Mouse (Mus musculus): ENCODE data around the gene Chek2. TPM values are rescaled to one million over a fixed set of nuclear protein-coding genes. Genes with fewer than 3 reads are reported as not detected.
A peak's percentile ranks its signal among the peaks of the same experiment; 100 is the strongest.
"Not testable (repeated sequence)": the region's sequence is repeated elsewhere in the genome, so short reads cannot be mapped to it uniquely, and the experiment has no call there.

Chek2 gene
- total RNA-seq, 2 experiments from 2014 or later = 5.7 to 7.0 TPM

- DNase-seq = no peak
- intact Hi-C loops (cut with DNase I) = loop anchor here (2.0 to 5.0 kb wide), 5 partner anchors 57 to 503 kb away; partner anchors contain the start of gene Pus1
Observed at GRCm38 (mm10) chr5:110839038-110839677, 621 bp upstream of the Chek2 start.

- intact Hi-C loops (cut with DNase I) = no loop called here
- peak in 1 of 2 experiments; percentile 60 for DNase-seq
Observed at GRCm38 (mm10) chr5:110840465-110840864, 686 bp downstream of the Chek2 start.

- intact Hi-C loops (cut with DNase I) = no loop called here
Observed at GRCm38 (mm10) chr5:110841046-110841862, 1.5 kb downstream of the Chek2 start.

GRCm38 (mm10) chr5:110852990-110853389 lies 13.2 kb downstream of the Chek2 start:
- intact Hi-C loops (cut with DNase I) = no loop called here

More at GRCm38 (mm10) chr5:110841046-110841862, 1.5 kb downstream of the Chek2 start:
- DNase-seq = no peak

GRCm38 (mm10) chr5:110857091-110857490 lies 17.3 kb downstream of the Chek2 start:
- peak in 1 of 2 experiments; percentile 57 for DNase-seq
- intact Hi-C loops (cut with DNase I) = loop anchor here (1.0 kb wide), 1 partner anchor 22 kb away; the partner anchor contains the start of gene Ttc28

More at GRCm38 (mm10) chr5:110852990-110853389, 13.2 kb downstream of the Chek2 start:
- DNase-seq = no peak

- peak; percentile 81 for DNase-seq
- intact Hi-C loops (cut with DNase I) = no loop called here
Observed at GRCm38 (mm10) chr5:110859013-110859650, 19.4 kb downstream of the Chek2 start.

- DNase-seq = no peak
- intact Hi-C loops (cut with DNase I) = no loop called here
Observed at GRCm38 (mm10) chr5:110860445-110860844, 20.7 kb downstream of the Chek2 start.

- DNase-seq = no peak
- intact Hi-C loops (cut with DNase I) = no loop called here
Observed at GRCm38 (mm10) chr5:110868460-110868859, 28.7 kb downstream of the Chek2 start.

- peak; percentile 32 to 35 for DNase-seq
- intact Hi-C loops (cut with DNase I) = no loop called here
Observed at GRCm38 (mm10) chr5:110869242-110869669, 29.5 kb downstream of the Chek2 start.

GRCm38 (mm10) chr5:110873160-110873559 lies 33.4 kb downstream of the Chek2 start:
- intact Hi-C loops (cut with DNase I) = no loop called here
- DNase-seq = no peak

- intact Hi-C loops (cut with DNase I) = no loop called here
- peak; percentile 35 for DNase-seq
Observed at GRCm38 (mm10) chr5:110874711-110875110, 34.9 kb downstream of the Chek2 start.

GRCm38 (mm10) chr5:110875286-110875685 lies 35.5 kb downstream of the Chek2 start:
- intact Hi-C loops (cut with DNase I) = no loop called here
- DNase-seq = no peak

- intact Hi-C loops (cut with DNase I) = no loop called here
- no peak for DNase-seq
Observed at GRCm38 (mm10) chr5:110877666-110878505, 38.1 kb downstream of the Chek2 start.

- DNase-seq; intact Hi-C loops (cut with DNase I): not testable (repeated sequence)
Observed at GRCm38 (mm10) chr5:110878526-110878925, 38.7 kb downstream of the Chek2 start.

- intact Hi-C loops (cut with DNase I) = loop anchor here (1.0 kb wide), 1 partner anchor 22 kb away; no protein-coding TSS in a partner anchor
- DNase-seq = no peak
Observed at GRCm38 (mm10) chr5:110879042-110879441, 39.3 kb downstream of the Chek2 start.

GRCm38 (mm10) chr5:110879584-110880374 lies 40.0 kb downstream of the Chek2 start, which contains the start of gene Ttc28:
TSS of gene Ttc28 (plus strand) at chr5:110879803.
- intact Hi-C loops (cut with DNase I) = loop anchor here (1.0 kb wide), 1 partner anchor 22 kb away; no protein-coding TSS in a partner anchor

GRCm38 (mm10) chr5:110888596-110888995 lies 48.8 kb downstream of the Chek2 start:
- no peak for DNase-seq
- intact Hi-C loops (cut with DNase I) = no loop called here

More at GRCm38 (mm10) chr5:110879584-110880374, 40.0 kb downstream of the Chek2 start, which contains the start of gene Ttc28:
- DNase-seq = peak; percentile 93

- DNase-seq = no peak
- intact Hi-C loops (cut with DNase I) = no loop called here
Observed at GRCm38 (mm10) chr5:110889945-110890344, 50.2 kb downstream of the Chek2 start.

GRCm38 (mm10) chr5:110890561-110890960 lies 50.8 kb downstream of the Chek2 start:
- intact Hi-C loops (cut with DNase I) = no loop called here
- DNase-seq = no peak
